Mouse (Mus musculus): ENCODE results near the gene Duoxa1. TPM values are rescaled to one million over a fixed set of nuclear protein-coding genes. Genes with fewer than 3 reads are reported as not detected.

Gene Duoxa1
- total and polyA plus RNA-seq, 3 experiments: not detected

DNA sequence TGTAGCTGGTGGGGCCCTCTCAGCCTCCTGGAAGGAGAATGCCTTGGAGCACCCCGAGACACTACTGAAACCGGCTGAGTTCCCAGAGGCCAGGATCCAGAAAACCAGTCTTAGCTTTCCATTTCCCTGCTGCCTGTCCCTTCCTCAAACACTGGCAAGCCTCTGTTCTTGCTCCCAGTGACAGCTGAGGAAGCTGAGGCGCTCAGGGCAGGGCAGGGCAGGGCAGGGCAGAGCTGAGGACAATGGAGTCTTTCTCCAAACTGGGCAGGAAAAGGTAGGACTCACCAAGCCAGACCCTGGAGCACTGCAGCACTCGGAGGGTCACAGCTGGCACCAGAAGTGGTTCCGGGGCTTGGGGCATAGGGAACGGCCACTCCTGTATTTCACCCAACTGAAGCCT, 46.8 kb upstream of the Duoxa1 start:
- H3K9ac ChIP-seq (ENCODE audit: control insufficient read depth, low read depth, low read length, poor library complexity, severe bottlenecking): no peak overlapping the region
- H3K36me3 ChIP-seq (ENCODE audit: control insufficient read depth in 1 of 2, insufficient read depth in 2 of 2, low read length in 2 of 2): peaks cover 0 to 11% of the 10 kb centered on the region in 2 experiments; a peak in 2 of 4 replicates
- DNase-seq (ENCODE audit: low read depth, low spot score): no peak
- H3K79me2 ChIP-seq (ENCODE audit: control insufficient read depth, insufficient read depth, low read length, poor library complexity): no peaks in the 10 kb centered on the region
- H3K4me3 ChIP-seq (ENCODE audit: control insufficient read depth in 1 of 2, insufficient read depth in 1 of 2, low read depth in 2 of 2, low read length in 2 of 2): no peak overlapping the region
- H3K4me1 ChIP-seq (ENCODE audit: control insufficient read depth in 1 of 2, insufficient read depth in 2 of 2, low read length in 2 of 2): peaks cover 7 to 16% of the 10 kb centered on the region in 2 experiments
- H3K27ac ChIP-seq (ENCODE audit: control insufficient read depth, low read depth, low read length): no peak overlapping the region
- TF ChIP-seq MAFK (IDR thresholded peaks at IDR 0.05; ENCODE audit: borderline replicate concordance, low read depth, low read length) (no peak), HCFC1 (IDR thresholded peaks at IDR 0.05; ENCODE audit: low read depth, low read length) (no peak), ELF1 (IDR thresholded peaks at IDR 0.05; ENCODE audit: low read depth, low read length) (no peak), TAL1 (IDR thresholded peaks at IDR 0.05; ENCODE audit: low read length) (no peak), MYC (IDR thresholded peaks at IDR 0.05; ENCODE audit: low read depth, low read length) (no peak), NELFE (IDR thresholded peaks at IDR 0.05; ENCODE audit: low read depth, low read length) (no peak), ZNF384 (IDR thresholded peaks at IDR 0.05; ENCODE audit: low read depth, low read length) (no peak), ZKSCAN1 (IDR thresholded peaks at IDR 0.05; ENCODE audit: low read depth, low read length) (no peak), MXI1 (IDR thresholded peaks at IDR 0.05; ENCODE audit: low read depth, low read length) (no peak), CHD2 (IDR thresholded peaks at IDR 0.05; ENCODE audit: low read length) (no peak), GATA1 (IDR thresholded peaks at IDR 0.05; ENCODE audit: low read depth, low read length) (no peak), MAX (IDR thresholded peaks at IDR 0.05; ENCODE audit: low read length) (no peak), UBTF (IDR thresholded peaks at IDR 0.05; ENCODE audit: borderline replicate concordance, insufficient read depth, low read depth, low read length) (no peak), ZC3H11A (IDR thresholded peaks at IDR 0.05; ENCODE audit: low read depth, low read length) (no peak), RCOR1 (IDR thresholded peaks at IDR 0.05; ENCODE audit: low read depth, low read length) (no peak), CTCF (IDR thresholded peaks at IDR 0.05 in 2 of 3, conservative IDR thresholded peaks at IDR 0.05 in 1 of 3; ENCODE audit: control insufficient read depth in 1 of 3, insufficient read depth in 1 of 3, low read depth in 2 of 3, low read length in 3 of 3, poor library complexity in 1 of 3, severe bottlenecking in 1 of 3) (no peak), EP300 (IDR thresholded peaks at IDR 0.05; ENCODE audit: low read depth in 1 of 2, low read length in 2 of 2) (no peak)
- H3K27me3 ChIP-seq (ENCODE audit: control insufficient read depth in 1 of 2, insufficient read depth in 2 of 2, low read length in 2 of 2): no peaks in the 10 kb centered on the region
- no peaks in the 10 kb centered on the region for H3K9me3 ChIP-seq (replicated peaks; ENCODE audit: insufficient read depth, low read length)

DNA sequence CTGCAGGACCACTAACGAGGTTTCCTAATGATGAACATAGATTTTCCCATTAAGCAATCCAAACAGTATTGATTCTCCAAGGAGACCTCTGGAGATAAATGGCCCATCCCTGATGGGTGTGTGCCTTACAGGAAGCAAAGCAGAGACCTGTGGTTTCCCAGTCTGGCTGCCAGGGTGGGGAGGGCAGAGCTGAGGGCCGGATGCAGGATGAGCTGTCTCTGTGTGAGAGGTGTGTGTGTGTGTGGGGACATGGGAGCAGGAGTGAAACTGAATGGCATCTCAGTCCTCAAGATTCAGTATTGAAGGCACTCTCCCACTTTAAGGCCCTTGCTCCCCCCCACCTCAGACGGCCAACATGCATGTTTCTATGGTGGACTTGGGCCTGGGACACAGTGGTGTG, 42.7 kb upstream of the Duoxa1 start:
- DNase-seq (ENCODE audit: low read depth, low spot score): no peak
- no peaks in the 10 kb centered on the region for H3K36me3 ChIP-seq (ENCODE audit: control insufficient read depth in 1 of 2, insufficient read depth in 2 of 2, low read length in 2 of 2)
- TF ChIP-seq UBTF (IDR thresholded peaks at IDR 0.05; ENCODE audit: borderline replicate concordance, insufficient read depth, low read depth, low read length) (no peak), CTCF (IDR thresholded peaks at IDR 0.05 in 2 of 3, conservative IDR thresholded peaks at IDR 0.05 in 1 of 3; ENCODE audit: control insufficient read depth in 1 of 3, insufficient read depth in 1 of 3, low read depth in 2 of 3, low read length in 3 of 3, poor library complexity in 1 of 3, severe bottlenecking in 1 of 3) (no peak), USF2 (IDR thresholded peaks at IDR 0.05; ENCODE audit: borderline replicate concordance in 1 of 2, insufficient read depth in 1 of 2, low read depth in 1 of 2, low read length in 2 of 2) (no peak), BHLHE40 (IDR thresholded peaks at IDR 0.05; ENCODE audit: borderline replicate concordance, low read depth, low read length) (no peak), GATA1 (IDR thresholded peaks at IDR 0.05; ENCODE audit: low read depth, low read length) (no peak), MAZ (IDR thresholded peaks at IDR 0.05; ENCODE audit: low read depth, low read length) (no peak), JUND (IDR thresholded peaks at IDR 0.05; ENCODE audit: low read depth, low read length) (no peak), ZMIZ1 (IDR thresholded peaks at IDR 0.05; ENCODE audit: low read depth, low read length) (no peak), MXI1 (IDR thresholded peaks at IDR 0.05; ENCODE audit: low read depth, low read length) (no peak), RAD21 (IDR thresholded peaks at IDR 0.05; ENCODE audit: low read depth, low read length) (no peak), POLR2AphosphoS5 (IDR thresholded peaks at IDR 0.05; ENCODE audit: borderline replicate concordance, low read depth, low read length) (no peak), ELF1 (IDR thresholded peaks at IDR 0.05; ENCODE audit: low read depth, low read length) (no peak), KAT2A (conservative IDR thresholded peaks at IDR 0.05; ENCODE audit: low read depth, low read length) (no peak), POLR2A (IDR thresholded peaks at IDR 0.05; ENCODE audit: control insufficient read depth in 1 of 2, insufficient read depth in 1 of 2, low read depth in 1 of 2, low read length in 2 of 2, poor library complexity in 1 of 2) (no peak), GABPA (IDR thresholded peaks at IDR 0.05; ENCODE audit: low read depth, low read length) (no peak), ETS1 (IDR thresholded peaks at IDR 0.05; ENCODE audit: low read depth, low read length) (no peak)
- no peak overlapping the region for H3K4me3 ChIP-seq (ENCODE audit: control insufficient read depth in 1 of 2, insufficient read depth in 1 of 2, low read depth in 2 of 2, low read length in 2 of 2)
- H3K9ac ChIP-seq (ENCODE audit: control insufficient read depth, low read depth, low read length, poor library complexity, severe bottlenecking): no peak overlapping the region
- H3K9me3 ChIP-seq (replicated peaks; ENCODE audit: insufficient read depth, low read length): no peaks in the 10 kb centered on the region
- no peak overlapping the region for H3K27ac ChIP-seq (ENCODE audit: control insufficient read depth, low read depth, low read length)
- H3K27me3 ChIP-seq (ENCODE audit: control insufficient read depth in 1 of 2, insufficient read depth in 2 of 2, low read length in 2 of 2): no peaks in the 10 kb centered on the region
- no peaks in the 10 kb centered on the region for H3K4me1 ChIP-seq (ENCODE audit: control insufficient read depth in 1 of 2, insufficient read depth in 2 of 2, low read length in 2 of 2)
- no peaks in the 10 kb centered on the region for H3K79me2 ChIP-seq (ENCODE audit: control insufficient read depth, insufficient read depth, low read length, poor library complexity)

Measured in MEL (cell line).